Mouse (Mus musculus) intestine, postnatal 0 days (tissue): ENCODE results near the gene Rgma. TPM values are rescaled to one million over a fixed set of nuclear protein-coding genes. Genes with fewer than 3 reads are reported as not detected.

ENCODE experiments used
- ATAC-seq: fragments of 200-750 bp; cut with Nextera tagmentation; 2 replicates; pipeline ENCODE4 v1.8.0; 2017; ENCODE audit warnings: mild to moderate bottlenecking, moderate TSS enrichment, moderate library complexity
- H3K27ac ChIP-seq: fragments of 300-500 bp; sonication (generic); 2 replicates; pipeline ENCODE4 v1.5.1; 2014; ENCODE audit warnings: mild to moderate bottlenecking, low read depth, low read length, moderate library complexity
- H3K27me3 ChIP-seq: fragments of 300-500 bp; sonication (generic); replicated peaks from 2 replicates; pipeline ENCODE4 v1.6.1; 2014; ENCODE audit warnings: low read length, mixed read lengths; ENCODE audit not compliant: control insufficient read depth, insufficient read depth
- H3K36me3 ChIP-seq: fragments of 300-500 bp; sonication (generic); 2 replicates; pipeline ENCODE4 v1.6.1; 2014; ENCODE audit warnings: mild to moderate bottlenecking, moderate library complexity; ENCODE audit not compliant: control insufficient read depth, insufficient read depth
- H3K4me1 ChIP-seq: fragments of 300-500 bp; sonication (generic); replicated peaks from 2 replicates; pipeline ENCODE4 v1.6.1; 2014; ENCODE audit warnings: antibody characterized with exemption, low read length, mixed read lengths; ENCODE audit not compliant: control insufficient read depth, insufficient read depth
- H3K4me2 ChIP-seq: fragments of 300-500 bp; sonication (generic); replicated peaks from 2 replicates; pipeline ENCODE4 v1.6.1; 2014; ENCODE audit warnings: low read depth, mild to moderate bottlenecking, moderate library complexity
- H3K4me3 ChIP-seq: fragments of 300-500 bp; sonication (generic); 2 replicates; pipeline ENCODE4 v1.5.1; 2014; ENCODE audit warnings: low read depth, low read length
- H3K9ac ChIP-seq: fragments of 300-500 bp; sonication (generic); 2 replicates; pipeline ENCODE4 v1.6.1; 2014; ENCODE audit warnings: mild to moderate bottlenecking, low read depth, low read length
- H3K9me3 ChIP-seq: fragments of 300-500 bp; sonication (generic); 2 replicates; pipeline ENCODE4 v1.6.1; 2016; ENCODE audit warnings: mixed run types; ENCODE audit not compliant: control insufficient read depth
- CTCF ChIP-seq: sonication (generic); IDR thresholded peaks from 2 replicates; pipeline ENCODE4 v1.5.1; 2016; ENCODE audit warnings: low read depth, mild to moderate bottlenecking, control low read depth, antibody characterized with exemption, moderate library complexity
- WGBS: fragments of 180-500 bp; shearing (Covaris S2); extraction: QIAGEN DNeasy Blood & Tissue Kit; methylation state at CpG from one replicate; pipeline ENCODE4 v1.1.7; 2014; 5-methylcytosine and 5-hydroxymethylcytosine counted together
- polyA plus RNA-seq: library from polyadenylated mRNA; unstranded; fragments of >200 nt; fragmentation: Nextera tagmentation; extraction: Ambion mirVana; gene quantifications from 2 replicates; pipeline ENCODE4 v1.2.1, GENCODE M21; 2015

The Rgma gene
- 4.9 and 6.0 TPM in 2 replicates for polyA plus RNA-seq

DNA sequence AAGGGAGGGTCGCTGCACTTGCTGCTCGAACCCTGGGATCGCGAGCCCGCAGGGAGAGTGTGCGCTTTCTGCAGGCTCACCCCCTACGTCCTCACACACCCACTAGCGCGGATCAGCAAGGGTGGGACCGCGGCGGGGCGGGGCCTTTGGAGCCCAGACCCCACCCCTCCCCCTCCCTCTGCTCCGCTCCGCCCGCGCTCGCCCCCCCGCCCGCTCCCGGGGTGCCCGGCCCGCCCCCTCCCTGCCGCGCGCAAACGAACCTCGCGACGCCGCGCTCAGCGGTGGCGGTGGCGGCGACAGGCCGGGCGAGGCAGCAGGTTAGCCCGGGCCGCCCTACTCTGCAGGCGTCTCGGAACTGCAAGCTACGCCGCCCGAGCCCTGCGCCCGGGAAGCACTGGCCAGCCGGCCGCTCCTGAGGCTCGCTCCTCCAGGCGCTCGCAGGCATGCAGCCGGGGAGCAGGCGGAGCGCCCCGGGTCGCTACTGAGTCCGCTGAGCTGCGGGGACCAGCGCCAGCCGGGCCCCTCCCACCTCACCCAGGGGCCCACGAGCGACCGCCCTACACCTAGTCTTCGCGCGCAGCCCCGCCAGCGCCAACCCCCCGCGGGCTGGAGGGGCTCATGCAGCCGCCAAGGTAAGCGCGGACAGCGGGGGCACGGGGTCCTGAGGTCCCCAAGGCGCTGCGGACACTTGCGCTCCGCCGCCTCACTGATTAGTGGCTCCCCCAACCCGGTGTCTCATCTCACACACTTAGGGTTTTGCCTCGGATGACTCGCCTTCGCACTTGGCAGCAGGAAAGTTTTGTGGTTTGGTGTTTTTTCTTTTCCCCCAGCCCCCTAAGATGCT, at the start of gene Rgma:
TSS of gene Rgma (plus strand) at position 253 of the 844 bp plus-strand sequence.
- peaks cover 20% of the 10 kb centered on the region for H3K27me3 ChIP-seq
- peak within 1 kb of the TSS; percentile 61 for H3K4me3 ChIP-seq
- no peak for TF ChIP-seq CTCF
- H3K27ac ChIP-seq = peak within 1 kb of the TSS; percentile 28; the same call in 1 of the 2 replicates
- under 1% methylated on average over 58 of the region's 85 CpGs for WGBS
- 0 out of 2 replicates have a peak, but pooled peaks cover 5% of the 10 kb centered on the region for H3K4me1 ChIP-seq
- H3K9ac ChIP-seq = peak within 1 kb of the TSS; percentile 57
- no peaks in the 10 kb centered on the region for H3K9me3 ChIP-seq
- H3K4me2 ChIP-seq = peak within 1 kb of the TSS; percentile 97
- ATAC-seq = peak; percentile 37
- no peaks in the 10 kb centered on the region for H3K36me3 ChIP-seq

DNA sequence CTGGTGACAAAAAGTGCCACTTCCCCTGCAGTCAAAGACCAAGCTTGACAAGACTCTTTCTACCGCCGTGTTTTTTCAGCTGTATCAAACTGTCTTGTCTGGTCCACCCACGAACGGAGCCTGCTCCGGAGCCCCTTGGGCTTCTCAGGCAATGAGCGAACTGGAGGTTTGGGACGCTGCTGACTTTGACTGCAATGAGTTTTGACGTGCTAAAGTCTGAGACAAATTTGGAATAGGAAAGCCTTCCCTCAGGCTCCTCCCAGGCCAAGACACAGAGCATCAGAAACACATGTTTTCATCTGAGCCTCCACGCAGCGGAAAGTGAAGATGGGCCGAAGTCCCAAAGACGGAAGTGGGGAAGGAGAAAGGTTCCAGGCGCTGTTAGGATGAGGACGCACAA, 49.1 kb upstream of the Rgma start:
- no peaks in the 10 kb centered on the region for H3K4me1 ChIP-seq
- H3K9me3 ChIP-seq = no peaks in the 10 kb centered on the region
- no peak overlapping the region for H3K4me3 ChIP-seq
- H3K9ac ChIP-seq = no peak overlapping the region
- no peak overlapping the region for H3K27ac ChIP-seq
- 78% methylated on average over 14 of the region's 14 CpGs for WGBS
- H3K36me3 ChIP-seq = no peaks in the 10 kb centered on the region
- ATAC-seq = no peak
- TF ChIP-seq CTCF = no peak
- no peaks in the 10 kb centered on the region for H3K27me3 ChIP-seq
- H3K4me2 ChIP-seq = no peak overlapping the region

DNA sequence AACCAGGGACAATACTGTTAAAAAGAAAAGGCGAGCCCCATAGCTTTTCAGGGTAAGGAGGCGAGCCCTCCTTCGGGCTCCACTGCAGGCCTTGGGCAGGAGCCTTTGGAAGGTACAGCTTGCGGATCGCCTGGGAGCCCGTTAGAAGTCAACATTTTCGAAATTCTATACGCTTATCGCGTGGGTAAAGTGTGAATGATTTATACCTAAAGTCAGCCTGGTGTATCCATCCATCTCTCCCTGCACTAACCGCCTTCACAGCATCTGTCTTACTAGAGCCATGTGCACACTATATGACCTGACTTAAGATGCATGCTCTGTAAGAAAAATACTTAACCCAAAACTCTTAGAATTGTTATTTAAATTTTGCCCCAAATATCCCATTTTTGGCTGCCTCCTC, 48.6 kb upstream of the Rgma start:
- no peak overlapping the region for H3K27ac ChIP-seq
- WGBS = 84% methylated on average over 11 of the region's 11 CpGs
- H3K9ac ChIP-seq = no peak overlapping the region
- H3K36me3 ChIP-seq = no peaks in the 10 kb centered on the region
- no peak overlapping the region for H3K4me3 ChIP-seq
- H3K9me3 ChIP-seq = no peaks in the 10 kb centered on the region
- H3K4me1 ChIP-seq = no peaks in the 10 kb centered on the region
- H3K27me3 ChIP-seq = no peaks in the 10 kb centered on the region
- TF ChIP-seq CTCF = no peak
- no peak for ATAC-seq
- H3K4me2 ChIP-seq = no peak overlapping the region

DNA sequence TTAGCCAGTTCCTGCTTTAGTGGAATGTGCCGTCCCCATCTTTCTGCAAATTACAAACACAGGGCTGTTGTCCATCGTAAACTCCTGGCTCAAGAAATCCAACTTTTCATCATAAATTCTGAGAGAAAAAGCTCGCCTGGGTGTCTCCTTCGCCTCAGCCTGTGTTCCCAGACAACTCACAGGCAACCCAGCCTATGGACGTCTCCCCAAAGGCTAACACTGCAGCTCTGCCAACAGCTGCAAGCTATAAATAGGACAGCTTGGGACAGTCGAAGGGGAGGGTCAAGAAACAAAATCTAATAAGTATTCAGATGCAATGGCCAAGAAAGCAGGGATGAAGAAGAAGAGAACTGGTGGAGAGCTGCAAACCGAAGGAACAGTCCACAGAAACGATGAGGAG, 48.1 kb upstream of the Rgma start:
- no peaks in the 10 kb centered on the region for H3K9me3 ChIP-seq
- no peak overlapping the region for H3K4me3 ChIP-seq
- H3K9ac ChIP-seq = no peak overlapping the region
- no peaks in the 10 kb centered on the region for H3K36me3 ChIP-seq
- ATAC-seq = no peak
- H3K27me3 ChIP-seq = no peaks in the 10 kb centered on the region
- H3K27ac ChIP-seq = no peak overlapping the region
- no peak overlapping the region for H3K4me2 ChIP-seq
- TF ChIP-seq CTCF = no peak
- H3K4me1 ChIP-seq = no peaks in the 10 kb centered on the region
- 58% methylated on average over 8 of the region's 8 CpGs for WGBS

DNA sequence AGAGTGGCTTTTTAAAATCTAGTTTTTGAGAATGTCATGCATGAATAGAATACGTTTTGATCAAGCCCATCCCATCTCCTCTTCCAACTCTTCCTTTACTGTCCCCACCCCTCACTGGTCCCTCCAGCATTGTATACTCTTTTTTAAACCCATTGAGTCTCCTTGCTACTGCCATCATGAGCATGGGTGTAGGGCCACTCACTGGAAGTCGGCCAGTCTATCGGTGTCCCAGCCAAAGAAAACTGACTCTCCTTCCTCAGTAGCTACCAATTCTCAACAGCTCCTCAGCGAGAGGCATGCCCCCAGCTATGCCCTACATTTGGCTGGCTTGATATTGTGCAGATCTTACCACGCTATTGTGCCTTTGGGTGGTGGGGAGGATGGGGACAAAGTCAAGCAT, 47.7 kb upstream of the Rgma start:
- Histone ChIP-seq H3K9me3 (no peaks in the 10 kb centered on the region), H3K9ac (no peak overlapping the region), H3K36me3 (no peaks in the 10 kb centered on the region), H3K27me3 (no peaks in the 10 kb centered on the region), H3K4me3 (no peak overlapping the region), H3K4me2 (no peak overlapping the region), H3K27ac (no peak overlapping the region), H3K4me1 (no peaks in the 10 kb centered on the region)
- WGBS = 69% methylated on average over 5 of the region's 5 CpGs
- ATAC-seq = no peak
- TF ChIP-seq CTCF = no peak

DNA sequence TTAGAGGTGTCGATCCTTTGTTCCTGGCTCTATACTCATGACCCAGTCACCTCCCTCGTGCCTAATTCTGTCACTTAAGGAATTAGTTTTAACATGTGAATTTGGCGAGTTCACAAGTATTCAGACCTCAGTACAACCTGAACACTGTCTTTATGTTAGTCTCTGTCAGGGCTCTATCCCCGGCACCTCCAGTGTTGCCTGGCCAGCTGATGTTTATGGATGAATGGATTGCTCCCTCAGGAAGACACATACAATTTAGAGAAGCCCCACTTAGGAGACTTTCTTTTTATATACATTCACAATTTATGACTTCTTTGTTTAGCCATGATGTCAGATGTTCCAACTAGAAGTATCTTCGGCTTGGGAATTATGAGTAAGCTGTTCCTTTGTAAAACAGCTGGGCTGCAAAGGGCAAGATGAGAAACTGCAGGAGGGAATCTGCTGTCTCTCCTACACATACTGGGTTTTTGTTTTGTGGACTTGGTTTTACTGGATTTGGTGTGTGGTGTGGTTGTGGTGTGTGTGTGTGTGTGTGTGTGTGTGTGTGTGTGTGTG, 46.6 kb upstream of the Rgma start:
- no peaks in the 10 kb centered on the region for H3K9me3 ChIP-seq
- H3K27ac ChIP-seq = no peak overlapping the region
- H3K27me3 ChIP-seq = no peaks in the 10 kb centered on the region
- no peak overlapping the region for H3K4me2 ChIP-seq
- H3K36me3 ChIP-seq = no peaks in the 10 kb centered on the region
- WGBS = 31% methylated on average over 5 of the region's 5 CpGs
- H3K4me3 ChIP-seq = no peak overlapping the region
- TF ChIP-seq CTCF = no peak
- no peak overlapping the region for H3K9ac ChIP-seq
- no peak for ATAC-seq
- no peaks in the 10 kb centered on the region for H3K4me1 ChIP-seq
